Mouse (Mus musculus) embryonic facial prominence, embryonic 14.5 days (tissue): ENCODE data around the gene E130218I03Rik. TPM values are rescaled to one million over a fixed set of nuclear protein-coding genes. Genes with fewer than 3 reads are reported as not detected.

Source experiments
- ATAC-seq: fragments of 200-750 bp; cut with Nextera tagmentation; 2 replicates; pipeline ENCODE4 v1.8.0; 2017; ENCODE audit warnings: low read depth, moderate number of reproducible peaks, moderate TSS enrichment
- DNase-seq: peaks from one replicate; pipeline ENCODE4 v3.0.0-alpha.2; 2015; ENCODE audit warnings: low spot score
- H3K27ac ChIP-seq: fragments of 300-500 bp; sonication (generic); replicated peaks from 2 replicates; pipeline ENCODE4 v1.5.1; 2014; ENCODE audit warnings: low read depth, mild to moderate bottlenecking, low read length, moderate library complexity
- H3K27me3 ChIP-seq: fragments of 300-500 bp; sonication (generic); replicated peaks from 2 replicates; pipeline ENCODE4 v1.6.1; 2014; ENCODE audit warnings: low read length; ENCODE audit not compliant: control insufficient read depth, insufficient read depth
- H3K36me3 ChIP-seq: fragments of 300-500 bp; sonication (generic); 2 replicates; pipeline ENCODE4 v1.6.1; 2014; ENCODE audit warnings: low read length, mixed read lengths; ENCODE audit not compliant: control insufficient read depth, insufficient read depth
- H3K4me1 ChIP-seq: fragments of 300-500 bp; sonication (generic); 2 replicates; pipeline ENCODE4 v1.6.1; 2014; ENCODE audit warnings: antibody characterized with exemption, low read length; ENCODE audit not compliant: control insufficient read depth, insufficient read depth
- H3K4me2 ChIP-seq: fragments of 300-500 bp; sonication (generic); 2 replicates; pipeline ENCODE4 v1.6.1; 2014; ENCODE audit warnings: low read depth, mild to moderate bottlenecking, low read length, moderate library complexity, mixed read lengths
- H3K4me3 ChIP-seq: fragments of 300-500 bp; sonication (generic); 2 replicates; pipeline ENCODE4 v1.5.1; 2014; ENCODE audit warnings: low read depth, mild to moderate bottlenecking, low read length
- H3K9ac ChIP-seq: fragments of 300-500 bp; sonication (generic); 2 replicates; pipeline ENCODE4 v1.6.1; 2014; ENCODE audit warnings: low read depth, mild to moderate bottlenecking, low read length, moderate library complexity, mixed read lengths
- H3K9me3 ChIP-seq: fragments of 300-500 bp; sonication (generic); 2 replicates; pipeline ENCODE4 v1.6.1; 2016; ENCODE audit warnings: low read length; ENCODE audit not compliant: control insufficient read depth
- WGBS: fragments of 180-500 bp; shearing (Covaris S2); extraction: QIAGEN DNeasy Blood & Tissue Kit; methylation state at CpG from one replicate; pipeline ENCODE4 v1.1.7; 2014; 5-methylcytosine and 5-hydroxymethylcytosine counted together
- polyA plus RNA-seq: library from polyadenylated mRNA; unstranded; fragments of >200 nt; fragmentation: Nextera tagmentation; extraction: Ambion mirVana; gene quantifications from 2 replicates; pipeline ENCODE4 v1.2.1, GENCODE M21; 2014

Gene E130218I03Rik
- polyA plus RNA-seq, 1 experiment from 2014 or later = 0.29 TPM

DNA sequence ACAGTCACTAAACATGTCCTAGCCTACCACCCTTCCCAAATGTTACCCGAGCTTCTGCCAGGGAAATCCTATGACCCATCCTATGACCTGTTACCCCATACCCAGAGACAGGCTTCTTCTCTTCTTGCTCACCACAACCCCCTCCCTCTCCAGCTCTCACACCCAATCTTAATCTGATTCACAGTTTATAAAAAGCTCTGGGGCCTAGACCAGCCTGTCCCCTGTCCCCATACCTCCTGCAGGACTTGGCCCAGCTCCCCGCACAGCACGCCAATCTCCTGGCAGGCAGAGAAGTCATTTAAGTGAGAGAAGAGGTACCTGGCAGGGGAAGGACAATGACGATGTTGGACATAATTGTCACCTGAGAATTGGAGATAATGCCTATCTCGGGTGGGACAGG lies 8.6 kb upstream of the E130218I03Rik start:
- Histone ChIP-seq H3K9me3 (no peaks in the 10 kb centered on the region), H3K36me3 (no peaks in the 10 kb centered on the region), H3K9ac (no peak overlapping the region), H3K4me2 (no peak overlapping the region), H3K4me1 (peaks cover 7% of the 10 kb centered on the region), H3K4me3 (no peak overlapping the region), H3K27ac (no peak overlapping the region), H3K27me3 (peaks cover 15% of the 10 kb centered on the region)
- no peak for ATAC-seq
- DNase-seq = no peak
- WGBS = 78% methylated on average over 5 of the region's 5 CpGs

DNA sequence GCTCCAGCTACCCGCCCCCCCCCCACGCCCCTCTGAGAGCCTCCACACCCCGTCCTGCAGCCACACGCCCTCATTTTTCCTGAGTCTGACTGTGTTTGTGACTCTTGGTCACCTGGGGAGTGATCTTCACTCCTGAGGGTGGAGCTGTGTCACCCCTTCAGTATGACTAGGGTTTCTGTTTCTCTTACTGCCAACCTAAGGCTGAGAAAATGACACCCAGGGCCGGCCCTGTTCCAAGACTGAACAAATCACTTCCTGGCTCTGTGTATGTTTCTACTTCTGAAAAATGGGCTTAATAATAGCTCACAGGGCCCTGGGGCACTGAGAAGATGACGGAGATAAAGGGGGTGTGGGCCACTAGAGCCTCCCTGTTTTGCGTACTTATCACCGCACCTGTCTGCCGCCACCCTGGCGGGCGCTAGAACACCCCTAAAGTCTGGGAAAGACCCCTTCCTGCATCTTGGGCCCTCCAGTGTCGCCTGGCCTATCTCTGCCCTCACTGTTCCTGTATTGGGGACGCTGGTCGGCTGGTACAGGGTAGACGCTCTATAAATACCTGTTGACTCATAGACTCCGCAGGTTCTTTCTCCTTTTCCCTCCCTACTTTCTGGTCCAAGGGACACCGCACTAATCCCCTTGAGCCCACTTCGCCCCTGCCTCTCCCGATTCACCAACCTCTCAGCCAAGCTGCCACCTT lies 5.7 kb upstream of the E130218I03Rik start:
- Histone ChIP-seq H3K9me3 (no peaks in the 10 kb centered on the region), H3K36me3 (no peaks in the 10 kb centered on the region), H3K27ac (no peak overlapping the region), H3K4me1 (peaks cover 7% of the 10 kb centered on the region), H3K9ac (peak overlapping the region; percentile 30; the same call in 1 of the 2 replicates), H3K4me3 (peak overlapping the region; percentile 25), H3K4me2 (peak overlapping the region; percentile 52), H3K27me3 (peaks cover 15% of the 10 kb centered on the region)
- ATAC-seq = peak; percentile 41; the same call in 1 of the 2 replicates
- DNase-seq = no peak
- WGBS = 17% methylated on average over 19 of the region's 19 CpGs

DNA sequence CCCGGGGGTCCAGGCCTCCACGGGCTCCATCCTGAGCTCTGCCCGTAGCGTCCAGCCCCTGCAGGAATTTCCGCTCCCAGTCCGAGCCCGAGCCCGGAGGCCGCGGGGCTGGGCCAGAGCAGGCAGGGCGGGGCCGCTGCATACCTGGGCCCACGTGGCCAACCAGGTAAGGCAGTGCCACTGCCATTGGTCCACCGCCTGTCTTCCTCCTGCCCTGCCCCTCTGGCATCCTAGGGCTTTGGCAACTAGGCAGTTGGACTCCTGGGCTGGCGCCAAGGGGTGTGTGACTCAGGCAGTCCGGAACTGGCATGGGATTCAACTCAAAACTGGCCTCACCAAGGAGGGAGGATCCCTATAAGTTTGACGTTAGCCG lies 5.2 kb upstream of the E130218I03Rik start, which contains the start of gene Cnksr1:
Cnksr1 (minus strand) TSS at position 121 of the 373 bp plus-strand sequence.
- Histone ChIP-seq H3K36me3 (no peaks in the 10 kb centered on the region), H3K27me3 (peaks cover 15% of the 10 kb centered on the region), H3K27ac (no peak within 1 kb of the TSS), H3K9ac (peak within 1 kb of the TSS; percentile 30; the same call in 1 of the 2 replicates), H3K4me3 (peak within 1 kb of the TSS; percentile 25), H3K9me3 (no peaks in the 10 kb centered on the region), H3K4me2 (peak within 1 kb of the TSS; percentile 52), H3K4me1 (peaks cover 7% of the 10 kb centered on the region)
- under 1% methylated on average over 18 of the region's 18 CpGs for WGBS
- ATAC-seq (peak; percentile 89), DNase-seq (peak; percentile 79)

DNA sequence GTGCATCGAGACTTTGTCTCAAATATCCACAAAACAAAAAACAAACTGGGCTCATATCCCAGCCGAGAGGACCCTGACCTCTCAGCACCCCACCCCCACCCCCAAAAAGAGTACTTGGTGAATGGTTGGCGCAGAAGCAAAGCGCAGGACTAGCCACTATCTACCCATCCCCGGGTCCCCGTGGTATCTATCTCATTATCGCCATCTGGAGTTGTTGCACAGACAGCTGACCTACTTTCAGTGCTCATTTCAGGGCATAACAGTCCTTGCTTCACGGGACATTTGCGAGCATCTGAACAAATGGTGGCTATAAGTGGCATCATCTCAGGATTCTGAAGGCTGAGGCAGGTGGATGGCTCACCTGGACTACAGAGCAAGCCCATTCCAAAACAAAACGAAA lies 4.8 kb upstream of the E130218I03Rik start:
- Histone ChIP-seq H3K9me3 (no peaks in the 10 kb centered on the region), H3K27ac (no peak overlapping the region), H3K4me1 (peaks cover 7% of the 10 kb centered on the region), H3K4me2 (peak overlapping the region; percentile 52), H3K27me3 (peaks cover 15% of the 10 kb centered on the region), H3K36me3 (no peaks in the 10 kb centered on the region), H3K9ac (0 out of 2 replicates have a peak overlapping the region, but pooled peaks have one; percentile 30), H3K4me3 (peak overlapping the region; percentile 25)
- DNase-seq = no peak
- no peak for ATAC-seq
- 13% methylated on average over 10 of the region's 10 CpGs for WGBS

DNA sequence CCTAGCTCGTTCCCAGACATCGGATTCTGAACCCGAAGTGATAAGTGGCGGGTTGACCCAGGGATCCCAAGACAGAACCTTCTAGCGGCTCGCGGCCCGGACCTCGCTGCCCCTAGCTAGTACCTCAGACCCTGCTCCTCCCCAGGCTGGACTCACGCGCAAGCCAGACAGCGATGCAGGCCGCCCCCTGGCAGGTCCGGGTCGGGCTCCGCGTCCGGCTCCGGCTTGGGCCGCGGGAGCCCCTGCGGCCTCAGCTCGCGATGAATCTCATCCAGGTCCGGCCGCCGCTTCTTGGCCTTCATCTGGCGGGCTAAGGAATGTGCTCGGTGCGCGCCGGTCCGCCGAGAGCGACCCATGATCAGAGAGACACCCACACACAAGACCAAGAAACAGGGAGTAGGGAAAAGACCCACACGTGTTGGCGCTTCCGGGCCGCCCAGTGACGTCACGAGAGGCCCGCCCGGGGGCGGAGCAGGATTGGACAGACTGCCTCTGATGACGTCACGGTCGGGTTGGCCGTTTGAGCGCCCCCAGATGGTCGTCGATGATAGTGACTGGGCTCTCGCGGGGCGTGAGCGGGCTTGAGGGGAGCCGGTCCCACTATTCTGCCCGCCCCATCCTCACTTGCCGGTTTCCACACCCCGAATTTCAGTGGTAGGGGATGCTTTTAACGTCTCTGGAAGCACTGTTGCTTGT lies 1.8 kb downstream of the E130218I03Rik start, which contains the start of gene Zfp593:
Zfp593 (minus strand) TSS at position 445 of the 696 bp plus-strand sequence.
- Histone ChIP-seq H3K4me1 (peaks cover 21% of the 10 kb centered on the region), H3K27ac (no peak within 1 kb of the TSS; the same call in 1 of the 2 replicates), H3K36me3 (no peaks in the 10 kb centered on the region), H3K4me3 (peak within 1 kb of the TSS; percentile 84), H3K9me3 (no peaks in the 10 kb centered on the region), H3K27me3 (peaks cover 37% of the 10 kb centered on the region), H3K4me2 (peak within 1 kb of the TSS; percentile 94), H3K9ac (peak within 1 kb of the TSS; percentile 86)
- DNase-seq (peak; percentile 94), ATAC-seq (peak; percentile 56)
- WGBS = under 1% methylated on average over 55 of the region's 60 CpGs

DNA sequence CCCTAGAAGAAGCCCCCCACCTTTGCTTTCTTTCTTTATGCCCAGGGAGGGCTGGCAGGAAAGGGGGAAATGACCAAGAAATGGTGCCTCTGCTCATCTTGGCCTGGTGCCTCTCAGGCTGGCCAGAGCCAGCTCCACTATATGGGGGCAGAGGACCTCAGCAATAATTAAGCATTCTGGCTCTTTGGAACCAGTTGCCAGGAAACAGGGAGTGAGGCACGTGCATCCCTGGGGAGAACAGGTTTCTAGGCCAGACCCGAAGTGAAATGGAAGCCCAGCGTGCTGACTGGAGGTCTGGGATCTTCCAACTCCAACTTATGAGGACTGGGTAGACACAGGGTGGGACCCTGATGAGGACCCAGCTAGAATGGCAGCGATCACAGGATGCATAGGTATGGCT lies 2.8 kb downstream of the E130218I03Rik start:
- H3K27me3 ChIP-seq = peaks cover 47% of the 10 kb centered on the region
- no peak overlapping the region for H3K4me2 ChIP-seq
- peaks cover 28% of the 10 kb centered on the region for H3K4me1 ChIP-seq
- H3K9ac ChIP-seq = no peak overlapping the region
- H3K9me3 ChIP-seq = no peaks in the 10 kb centered on the region
- no peak for ATAC-seq
- no peak overlapping the region for H3K27ac ChIP-seq
- DNase-seq = no peak
- H3K36me3 ChIP-seq = no peaks in the 10 kb centered on the region
- H3K4me3 ChIP-seq = no peak overlapping the region
- WGBS = 29% methylated on average over 4 of the region's 4 CpGs

DNA sequence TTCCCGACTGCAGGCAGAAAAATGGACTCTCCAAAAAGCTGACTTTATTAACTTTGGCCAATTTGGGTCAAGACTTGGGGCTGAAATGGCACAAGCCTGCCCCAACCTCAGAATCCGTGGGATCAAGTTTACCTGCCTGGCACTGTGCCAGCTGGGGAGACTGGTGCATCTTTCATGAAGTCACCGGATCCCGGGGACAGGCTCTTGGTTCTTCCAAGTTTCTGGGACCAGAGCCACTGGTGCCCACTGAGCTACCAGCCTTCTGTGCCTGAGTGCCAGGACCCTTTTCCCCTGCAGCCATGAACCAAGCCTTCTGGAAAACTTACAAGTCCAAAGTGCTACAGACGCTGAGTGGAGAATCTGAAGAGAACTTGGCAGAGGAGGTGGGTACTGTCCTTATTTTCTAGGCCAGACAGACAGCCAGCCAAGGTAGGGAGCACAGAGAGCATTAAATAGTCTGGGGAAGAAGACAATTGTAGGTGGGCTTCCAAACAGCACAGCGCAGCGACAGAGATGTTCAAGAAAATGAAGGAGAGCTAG lies 3.3 kb downstream of the E130218I03Rik start, which contains the start of gene Gm30191:
Gm30191 (plus strand) TSS at position 217 of the 540 bp plus-strand sequence.
- DNase-seq = no peak
- Histone ChIP-seq H3K9ac (peak within 1 kb of the TSS; percentile 54), H3K4me3 (peak within 1 kb of the TSS; percentile 84), H3K27ac (no peak within 1 kb of the TSS), H3K36me3 (no peaks in the 10 kb centered on the region), H3K27me3 (peaks cover 52% of the 10 kb centered on the region), H3K9me3 (no peaks in the 10 kb centered on the region), H3K4me2 (peak within 1 kb of the TSS; percentile 94), H3K4me1 (peaks cover 32% of the 10 kb centered on the region)
- ATAC-seq = no peak
- WGBS = 71% methylated on average over 7 of the region's 7 CpGs

DNA sequence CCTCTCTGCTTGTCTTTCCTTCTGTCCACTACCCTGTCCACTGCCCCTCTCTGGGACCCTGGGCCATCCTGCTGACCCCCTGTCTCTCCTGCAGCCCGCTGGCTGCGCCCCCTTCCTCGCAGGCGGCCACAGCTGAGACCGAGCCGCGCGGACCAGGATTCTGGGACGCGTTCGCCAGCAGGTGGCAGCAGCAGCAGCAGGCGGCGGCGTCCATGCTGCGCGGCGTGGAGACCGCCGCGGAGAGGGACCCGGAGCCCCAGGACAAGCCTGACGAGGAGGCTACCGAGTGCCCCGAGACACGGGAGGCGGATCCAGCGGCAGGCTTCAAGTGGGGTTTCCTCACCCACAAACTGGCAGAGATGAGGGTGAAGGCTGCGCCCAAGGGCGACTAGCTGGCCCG lies 6.2 kb downstream of the E130218I03Rik start:
- no peak overlapping the region for H3K27ac ChIP-seq
- peak overlapping the region; percentile 93 for H3K4me2 ChIP-seq
- peaks cover 80% of the 10 kb centered on the region for H3K27me3 ChIP-seq
- peaks cover 40% of the 10 kb centered on the region for H3K4me1 ChIP-seq
- DNase-seq (peak; percentile 71), ATAC-seq (peak; percentile 70)
- H3K9ac ChIP-seq = peak overlapping the region; percentile 52
- H3K9me3 ChIP-seq = no peaks in the 10 kb centered on the region
- peak overlapping the region; percentile 54 for H3K4me3 ChIP-seq
- WGBS = 1% methylated on average over 21 of the region's 30 CpGs
- no peaks in the 10 kb centered on the region for H3K36me3 ChIP-seq
